Mouse (Mus musculus) right cerebral cortex, adult 2 months (tissue): ENCODE measurements at regions not wholly inside any gene's neighbourhood (a gene's known extent, or its start where the extent isn't known, plus 50 kb on each side); places are given as distances from the start of the nearest gene placed in this dataset.

ENCODE experiments used
- DNase-seq, 2 experiments: peaks; one replicate each; pipeline ENCODE4 v3.0.0; 2021 to 2022; ENCODE audit warnings: low spot score in 2 of 2

DNA sequence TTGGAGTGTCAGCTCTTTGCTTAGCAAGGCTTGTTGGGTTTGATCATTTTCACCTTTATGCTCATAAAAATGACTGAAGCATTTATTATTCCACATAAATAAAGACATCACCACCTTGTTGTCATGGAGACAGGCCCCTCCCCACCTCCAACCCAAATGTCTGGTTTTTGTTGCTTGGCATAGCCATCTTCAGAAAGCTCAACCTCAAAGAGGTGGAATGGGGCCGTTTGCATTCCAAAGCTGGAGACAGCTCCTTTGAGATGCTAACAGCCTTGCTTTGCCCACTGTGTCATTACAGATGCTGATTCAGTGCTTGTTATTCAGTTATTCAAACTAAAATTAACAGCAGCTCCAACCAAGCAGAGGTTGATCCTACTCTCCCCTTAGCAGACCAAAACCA, 51.9 kb upstream of the Lgalsl start:
- no peak for DNase-seq

GRCm38 (mm10) chr11:20883907-20884306, 53.1 kb upstream of the Lgalsl start:
- DNase-seq: no peak

- DNase-seq: no peak
Measured at GRCm38 (mm10) chr11:20887044-20887443, 56.2 kb upstream of the Lgalsl start.

DNA sequence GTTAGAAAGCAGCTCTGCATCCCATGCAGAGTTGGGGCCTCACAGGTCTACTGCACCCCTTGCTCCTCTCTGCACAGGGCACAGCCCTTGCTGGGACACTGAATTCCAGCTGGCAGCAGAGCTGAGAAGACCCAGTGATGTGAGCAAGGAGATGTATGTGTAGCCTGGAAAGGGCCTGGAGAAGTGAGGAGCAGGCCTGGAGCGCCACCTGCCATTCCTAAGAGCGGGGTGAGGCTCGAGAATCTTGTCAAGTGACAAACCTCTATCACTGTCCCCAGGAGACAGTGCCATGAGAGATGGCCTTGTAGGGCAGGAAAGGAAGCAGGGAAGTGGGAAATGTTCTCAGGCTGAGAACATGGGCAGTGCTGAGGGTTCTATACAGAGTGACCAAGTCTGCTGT, 59.6 kb upstream of the Lgalsl start:
- DNase-seq: no peak

DNA sequence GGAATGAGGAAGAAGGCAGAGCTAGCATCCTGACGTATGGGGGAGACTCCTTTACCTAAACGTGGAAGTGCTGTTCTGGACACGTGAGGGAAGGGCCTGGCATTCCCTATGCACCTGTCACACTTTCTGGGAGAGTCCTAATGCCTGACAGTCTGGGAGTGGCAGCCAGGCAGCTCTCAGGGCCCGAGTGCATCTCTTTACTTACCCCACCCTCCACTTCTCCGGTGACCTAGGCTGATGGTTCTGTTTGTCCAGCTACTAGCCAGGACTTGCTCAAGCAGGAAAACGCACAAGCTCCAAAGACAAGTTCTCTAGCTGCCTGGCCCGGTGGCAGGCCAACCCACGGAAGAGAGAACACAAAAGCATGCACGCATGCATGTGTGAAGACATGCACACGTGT, 60.9 kb upstream of the Lgalsl start:
- no peak for DNase-seq

DNA sequence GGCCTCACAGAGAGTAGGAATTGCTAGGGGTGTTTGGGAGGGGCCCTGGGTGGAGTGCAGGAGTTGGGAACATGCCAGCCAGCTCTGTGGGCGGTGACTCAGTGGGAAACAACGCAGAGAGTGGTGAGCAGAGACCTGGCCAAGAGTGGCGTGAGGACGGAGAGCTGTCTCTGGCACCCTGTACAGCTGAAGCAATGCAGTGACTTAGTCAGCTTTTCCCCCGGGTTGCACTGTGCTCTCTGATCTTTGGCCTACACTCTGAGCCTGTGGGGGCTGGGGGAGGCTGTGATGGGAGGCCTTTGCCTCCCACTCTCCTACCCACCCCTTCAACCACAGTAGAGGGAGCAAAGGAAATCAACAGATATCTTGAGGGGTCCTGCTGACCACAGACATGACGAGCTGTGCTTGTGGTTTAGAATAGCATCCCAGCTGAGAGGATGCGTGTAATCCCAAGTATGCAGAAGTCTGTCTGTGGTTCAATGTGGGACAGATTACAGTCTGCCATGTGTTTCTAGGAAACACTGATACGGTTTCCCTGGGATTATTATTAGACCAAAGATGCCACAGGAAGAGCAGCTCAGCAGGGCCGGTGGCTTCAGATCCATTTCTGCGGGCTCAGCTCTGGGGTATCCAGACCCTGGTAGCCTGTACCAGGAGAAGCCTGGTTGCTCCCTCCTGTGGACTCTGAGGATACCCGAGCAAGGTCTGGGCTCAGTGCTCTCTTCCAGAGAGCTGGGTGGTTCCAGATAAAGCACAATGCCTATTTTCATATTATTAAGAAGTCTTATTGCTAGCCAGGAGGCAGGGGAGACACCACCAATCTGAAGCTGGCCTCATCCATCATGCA, 65.6 kb upstream of the Lgalsl start:
- DNase-seq: no peak

DNA sequence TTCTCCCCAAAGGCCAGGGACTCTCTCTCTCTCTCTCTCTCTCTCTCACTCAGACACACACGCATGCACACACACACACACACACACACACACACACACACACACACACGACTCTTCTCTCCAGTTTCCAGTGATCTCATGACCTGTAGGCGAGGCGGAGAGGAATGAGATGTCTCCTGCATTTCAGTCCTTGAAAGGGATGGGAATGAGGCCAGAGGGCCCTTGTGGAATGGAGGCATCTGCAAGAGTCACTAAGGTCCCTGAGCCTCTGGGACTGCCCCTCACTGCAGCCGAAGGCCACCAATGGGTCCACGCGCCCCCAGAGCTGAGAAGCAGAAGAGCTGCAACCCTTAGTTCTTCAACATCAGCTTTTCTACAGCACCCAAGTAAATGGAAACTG, 66.6 kb upstream of the Lgalsl start:
- no peak for DNase-seq

DNA sequence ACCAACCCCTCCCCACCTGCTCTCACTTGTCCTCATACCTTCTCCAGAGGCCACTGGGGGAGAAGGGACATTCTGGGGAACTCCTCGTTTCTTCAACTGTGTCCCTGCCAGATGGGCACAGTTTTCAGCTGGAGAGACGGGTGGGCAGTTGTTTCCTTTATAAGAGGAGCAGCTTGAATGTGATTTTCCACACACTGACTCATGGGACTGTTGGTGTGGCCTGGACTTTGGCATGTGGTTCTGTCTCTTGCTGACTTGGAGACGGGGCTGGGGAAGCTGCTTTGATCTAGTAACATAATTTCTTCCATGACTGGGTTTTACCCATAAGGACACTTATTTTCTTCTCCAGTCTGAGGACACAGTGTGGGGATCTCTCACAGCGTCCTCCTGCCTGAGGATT, 67.7 kb upstream of the Lgalsl start:
- peak in 1 of 2 experiments; percentile 21 for DNase-seq

DNA sequence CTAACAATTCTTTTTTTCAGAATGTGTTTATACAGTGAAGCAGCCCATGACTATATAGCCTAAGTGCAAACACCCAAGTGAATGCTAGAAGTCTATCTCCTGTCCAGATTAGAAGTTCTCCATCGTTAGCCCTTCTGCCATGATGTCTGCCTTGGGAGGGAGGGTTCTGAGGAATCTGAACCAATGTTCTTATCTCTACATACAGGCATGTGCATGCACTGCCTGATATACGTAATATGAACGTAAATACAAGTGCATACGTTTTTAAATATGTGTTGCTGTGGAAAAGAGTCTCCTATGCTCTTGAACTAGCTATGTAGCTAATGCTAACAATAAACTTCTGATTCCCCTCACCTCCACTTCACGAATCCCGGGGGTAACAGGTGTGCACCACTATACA, 68.9 kb upstream of the Lgalsl start:
- DNase-seq: no peak

DNA sequence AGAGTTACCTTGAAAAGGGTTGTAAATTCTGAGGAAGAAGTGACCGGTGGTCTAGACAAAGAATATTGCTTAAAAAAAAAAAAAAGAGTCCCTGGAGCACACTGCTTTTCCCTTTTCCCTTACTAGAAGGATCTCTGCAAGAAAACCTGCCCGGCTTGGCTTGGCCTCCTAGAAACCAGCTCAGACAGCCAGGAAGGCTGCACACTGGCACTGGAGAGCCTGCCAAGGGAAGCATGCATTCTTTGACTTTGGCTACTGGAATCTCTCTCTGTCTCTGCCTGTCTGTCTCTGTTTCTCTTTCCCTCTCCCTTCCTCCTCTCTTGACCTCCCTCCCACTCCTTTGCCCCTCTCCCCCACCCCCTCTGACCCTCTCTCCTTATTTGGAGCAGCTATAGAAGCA, 71.1 kb upstream of the Lgalsl start:
- no peak for DNase-seq

DNA sequence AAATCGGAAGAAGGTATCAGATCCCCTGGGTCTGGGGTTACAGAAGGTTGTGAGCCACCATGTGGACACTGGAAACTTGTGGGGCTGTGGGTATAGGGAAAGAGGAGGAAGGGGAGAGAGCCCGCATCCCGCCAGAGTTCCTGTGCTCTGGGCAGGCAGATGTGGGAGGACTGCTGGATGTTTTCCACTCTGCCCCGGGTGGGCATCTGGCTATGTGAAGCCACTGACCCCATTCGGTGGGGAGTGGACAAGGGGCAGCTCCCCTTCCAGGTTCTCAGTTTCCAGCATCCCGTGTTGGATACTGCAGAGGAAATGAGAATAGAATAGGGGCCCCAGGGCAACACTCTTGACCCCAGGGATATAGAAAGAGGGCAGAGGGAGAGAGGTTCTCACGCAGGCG, 72.1 kb upstream of the Lgalsl start:
- no peak for DNase-seq

GRCm38 (mm10) chr11:20907996-20908395, 77.1 kb upstream of the Lgalsl start:
- DNase-seq: no peak

DNA sequence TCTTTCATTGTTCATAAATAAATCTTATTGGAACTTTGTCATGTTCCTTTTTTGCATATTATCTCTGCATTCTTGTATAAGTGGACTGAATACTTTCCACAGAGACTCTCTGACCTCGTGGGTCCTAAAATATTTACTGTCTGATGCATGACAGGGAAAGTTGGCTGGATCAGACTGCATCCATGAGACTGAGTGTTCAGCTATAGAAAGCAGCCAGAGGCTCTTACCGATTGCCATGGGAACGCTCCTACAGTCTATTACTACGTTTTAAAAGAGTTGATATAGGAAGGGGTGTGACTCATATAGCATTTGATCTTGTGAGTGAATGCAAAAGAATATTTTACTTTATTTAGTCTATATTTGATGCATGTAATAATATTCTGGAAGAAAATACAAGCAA, 77.6 kb upstream of the Lgalsl start:
- DNase-seq: no peak

DNA sequence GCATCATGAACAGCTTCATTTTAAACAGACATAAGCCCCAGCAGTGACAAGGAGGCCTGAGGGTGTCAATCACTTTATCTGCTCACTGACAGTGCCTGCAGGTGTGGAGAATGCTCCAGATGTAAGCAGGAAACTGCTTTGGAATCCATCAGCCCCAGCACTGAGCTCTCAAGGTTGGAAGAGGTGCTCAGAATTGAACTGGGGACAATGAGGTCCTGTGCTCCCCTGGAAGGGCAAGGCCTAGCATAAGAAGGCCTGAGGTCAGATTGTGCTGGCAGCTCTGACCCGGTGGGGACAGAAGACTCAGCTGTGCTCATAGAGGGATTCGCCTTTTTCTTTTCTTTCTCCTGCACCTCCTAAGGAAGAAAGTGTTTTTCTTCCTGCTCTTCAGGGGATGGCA, 82.2 kb upstream of the Lgalsl start:
- no peak for DNase-seq

DNA sequence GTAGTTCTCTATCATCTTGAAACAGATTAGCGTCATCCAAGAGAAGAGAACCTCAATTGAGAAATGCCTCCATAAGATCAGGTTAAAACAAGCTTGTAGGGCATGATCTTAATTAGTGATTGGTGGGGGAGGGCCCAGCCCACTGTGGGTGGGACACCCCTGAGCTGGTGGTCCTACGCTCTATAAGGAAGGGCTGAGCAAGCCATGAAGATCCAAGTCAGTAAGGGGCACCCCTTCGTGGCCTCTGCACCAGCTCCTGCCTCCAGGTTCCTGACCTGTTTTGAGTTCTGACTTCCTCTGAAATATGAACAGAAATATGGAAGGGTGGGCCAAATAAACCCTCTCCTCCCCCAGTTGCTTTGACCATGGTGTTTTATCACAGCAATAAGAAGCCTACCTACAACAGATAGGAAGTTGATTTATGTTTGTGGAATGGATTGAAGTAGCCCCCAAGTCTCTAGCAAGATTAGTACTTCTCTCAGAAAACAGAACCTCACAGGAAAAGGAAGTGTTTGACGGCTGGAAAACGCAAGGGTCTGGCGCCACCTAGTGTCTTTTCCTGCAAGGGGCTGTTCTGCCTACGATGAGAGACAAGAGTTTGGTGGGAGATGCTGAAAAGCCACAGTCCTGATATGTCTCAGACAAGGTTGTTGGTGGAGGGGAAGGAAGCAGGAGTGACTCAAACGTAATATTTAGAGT, 82.9 kb upstream of the Lgalsl start:
- peak; percentile 88 to 93 for DNase-seq

DNA sequence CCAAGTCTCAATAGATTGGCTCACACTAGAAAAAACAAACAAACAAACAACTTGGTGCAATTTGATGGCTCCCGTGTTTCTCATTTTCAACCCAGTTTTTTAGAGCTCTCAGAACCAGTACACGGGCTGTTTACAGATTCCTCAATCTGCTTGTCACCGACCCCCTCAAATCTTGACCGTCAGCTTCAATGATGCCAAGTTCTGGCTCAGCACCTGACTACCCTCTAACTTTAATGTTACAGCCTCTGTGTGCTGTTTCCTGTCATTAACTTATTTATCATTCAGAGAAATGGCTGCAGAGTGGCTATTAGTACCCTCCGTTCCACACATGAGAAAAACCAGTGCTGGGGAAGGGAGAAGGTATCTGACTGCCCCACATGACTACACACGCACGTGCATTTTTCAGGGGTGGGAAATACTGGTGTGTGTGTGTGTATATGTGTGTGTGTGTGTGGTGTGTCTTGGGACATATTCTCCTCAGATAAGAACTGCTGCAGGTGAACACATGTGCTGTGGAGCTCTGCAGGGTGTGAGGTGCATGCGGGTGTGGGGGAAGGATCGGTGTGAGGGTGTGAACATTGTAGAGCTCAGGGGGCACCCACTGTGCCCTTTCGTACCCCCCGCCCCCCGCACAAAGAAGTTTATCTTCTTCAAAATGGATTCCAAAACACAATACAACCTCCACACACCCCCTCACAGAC, 83.6 kb upstream of the Lgalsl start:
- no peak for DNase-seq

DNA sequence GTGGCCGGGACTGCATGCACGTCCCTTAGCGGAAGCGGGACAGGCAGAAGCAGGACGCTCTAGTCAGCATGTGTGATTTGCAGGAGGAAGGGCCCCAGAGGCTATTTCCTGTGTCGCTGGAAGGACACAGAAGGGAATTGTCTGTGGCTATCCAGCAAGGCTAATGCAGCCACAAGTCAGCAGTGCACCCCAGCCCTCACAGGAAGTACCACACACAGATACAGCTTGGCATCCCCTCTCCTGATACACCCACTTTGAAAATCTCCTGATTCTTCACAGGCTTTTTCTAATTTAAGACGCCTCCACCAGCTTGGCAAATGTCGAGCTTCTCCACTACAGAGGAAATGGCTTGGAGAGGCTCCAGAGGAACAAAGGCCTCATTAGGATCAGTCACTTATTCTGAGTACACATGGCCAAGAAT, 84.3 kb upstream of the Lgalsl start:
- DNase-seq: peak; percentile 68

DNA sequence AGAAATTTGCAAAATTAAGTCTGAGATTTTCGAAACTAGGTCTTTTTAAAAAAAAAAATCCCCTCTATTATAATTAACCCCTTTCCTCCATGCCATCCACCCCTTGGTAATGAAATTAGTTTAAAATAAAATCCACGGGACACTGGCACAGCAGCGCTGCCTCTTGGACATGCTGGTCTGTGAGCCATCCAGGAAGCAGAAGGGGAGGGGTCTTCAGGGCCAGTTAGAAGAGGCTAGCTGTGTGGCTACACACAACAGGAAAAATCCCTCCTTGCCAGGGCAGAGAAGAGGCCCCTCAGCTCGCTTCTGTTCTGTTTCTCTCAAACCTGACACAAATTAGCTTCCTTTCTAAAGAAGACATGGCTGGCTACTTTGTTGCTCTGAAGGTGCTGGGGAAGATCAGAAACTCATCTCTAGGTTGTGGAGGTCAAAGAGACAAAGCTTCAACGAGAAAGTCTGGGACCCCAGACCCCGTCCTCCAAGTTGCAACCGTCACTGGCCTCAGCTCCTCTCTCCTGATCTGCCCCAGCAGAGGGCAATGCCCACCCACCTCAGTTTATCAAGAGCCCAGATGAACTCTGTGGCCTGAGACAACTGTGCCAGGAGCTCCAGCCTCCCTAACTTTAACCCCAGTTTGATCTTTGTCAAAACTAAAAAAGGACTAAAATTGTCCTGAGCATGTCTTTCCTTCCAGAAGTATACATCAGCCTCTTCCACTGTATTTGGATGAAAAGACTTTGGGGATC, 85.0 kb upstream of the Lgalsl start:
- DNase-seq: no peak

DNA sequence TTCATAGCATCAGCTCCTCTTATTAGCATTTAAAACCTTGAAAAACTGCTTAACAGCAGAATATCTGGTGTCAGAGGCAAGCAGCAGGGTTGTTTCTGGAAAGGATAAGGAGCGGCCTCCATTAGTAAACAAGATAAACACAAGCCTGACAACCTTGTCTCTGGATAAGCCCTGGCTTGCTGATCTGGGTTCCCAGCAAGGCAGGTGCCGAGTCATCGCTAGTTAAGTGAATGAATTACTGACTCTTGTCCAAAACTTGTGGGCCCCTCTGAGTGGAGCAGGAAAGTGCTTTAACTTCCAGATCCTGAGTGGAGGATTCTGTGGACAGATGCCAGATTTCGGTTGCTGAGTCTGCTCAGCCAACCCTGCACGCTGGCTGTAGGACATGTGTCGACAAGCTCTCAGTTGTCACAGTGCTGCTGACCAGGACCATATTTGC, 85.6 kb upstream of the Lgalsl start:
- DNase-seq: peak in 1 of 2 experiments; percentile 18

DNA sequence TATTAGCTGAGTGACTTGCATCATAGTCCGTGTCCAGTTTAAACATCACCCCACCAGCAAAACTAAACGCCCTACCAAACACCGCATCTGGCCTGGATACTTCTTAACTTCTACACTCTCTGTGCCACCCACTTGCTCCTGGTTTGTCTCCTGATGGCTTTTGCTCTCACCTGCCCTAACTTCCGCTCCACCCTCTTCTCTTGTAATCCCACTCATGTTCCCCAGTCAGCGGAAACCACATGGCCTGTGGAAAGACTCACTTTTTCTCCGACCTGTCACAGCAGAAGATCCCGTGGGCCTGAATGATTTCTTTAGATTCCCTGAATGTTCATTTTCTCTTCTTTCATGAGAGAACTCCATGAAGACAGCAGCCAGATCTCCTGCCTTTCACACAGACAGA, 86.1 kb upstream of the Lgalsl start:
- DNase-seq: no peak

DNA sequence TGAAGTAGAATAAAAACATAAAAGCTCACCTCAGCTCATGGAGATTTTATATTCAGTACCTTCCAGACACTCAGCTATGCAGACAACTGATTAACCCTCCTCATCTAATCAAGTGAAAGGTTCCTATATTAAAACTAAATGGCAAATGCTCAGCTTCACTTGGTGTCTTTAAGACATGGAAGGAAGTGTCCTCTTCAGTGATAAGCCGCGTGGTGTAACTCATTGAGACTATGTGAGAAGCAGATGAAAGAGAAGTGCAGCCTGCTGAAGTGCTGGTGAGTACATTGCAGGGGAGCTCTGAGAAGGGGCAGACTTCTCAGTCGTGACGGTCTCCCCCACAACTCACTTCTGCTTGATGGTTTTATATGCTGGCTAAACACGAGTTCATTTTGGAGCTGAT, 86.6 kb upstream of the Lgalsl start:
- DNase-seq: no peak

DNA sequence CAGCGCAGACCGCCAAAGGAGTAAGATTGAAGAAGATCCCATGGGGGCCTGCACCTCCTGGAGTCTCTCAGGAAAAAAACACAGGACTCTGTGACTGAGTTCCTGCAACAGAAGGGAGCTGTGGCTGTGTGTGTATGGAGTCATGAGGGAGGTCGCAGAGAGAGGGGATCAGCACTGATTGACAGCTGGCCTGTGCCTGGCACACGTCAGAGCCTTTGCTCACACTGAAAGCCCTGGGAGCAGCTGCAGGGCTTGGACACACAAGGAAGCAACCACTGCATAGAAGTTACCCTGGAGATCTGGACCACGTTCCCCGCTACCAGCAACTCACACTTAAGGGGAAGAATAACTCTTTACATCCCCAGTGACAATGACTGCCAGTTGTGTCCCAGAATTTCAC, 92.3 kb upstream of the Lgalsl start:
- no peak for DNase-seq
